Mouse (Mus musculus): ENCODE data around the gene Pelo. TPM values are rescaled to one million over a fixed set of nuclear protein-coding genes. Genes with fewer than 3 reads are reported as not detected.

The Pelo gene
- total RNA-seq, 2 experiments from 2014 or later: 26.7 to 28.7 TPM

GRCm38 (mm10) chr13:115042652-115043051 lies 47.3 kb downstream of the Pelo start:
- DNase-seq (ENCODE audit: low spot score in 2 of 2): no peak

Other genes with a start within 250 kb of the Pelo start
- gene Itga2, start 158.1 kb downstream of the Pelo start, total RNA-seq (2021): 1 to 10 TPM; 4.5 to 7.5 TPM
- 10 to 100 TPM in 1 of 2 experiments, 1 to 10 TPM in 1; 7.9 to 14.8 TPM for gene Gm49395, start 11.7 kb upstream of the Pelo start, total RNA-seq (2021)
- gene Itga1, start 11.8 kb upstream of the Pelo start, total RNA-seq (2021): 10 to 100 TPM; 25.9 to 32.9 TPM